Mouse (Mus musculus) heart, postnatal 25 days (tissue): Measurements from ENCODE around the gene Hipk2. TPM values are rescaled to one million over a fixed set of nuclear protein-coding genes. Genes with fewer than 3 reads are reported as not detected.

Experiments
- DNase-seq: peaks from one replicate; pipeline ENCODE4 v3.0.0; 2022; ENCODE audit warnings: low spot score
- intact Hi-C: fragments of 180-260 bp; cut with DNase I; formaldehyde crosslinking; loops from one replicate; pipeline ENCODE4 v1.15.1; 2025
- total RNA-seq, 2 experiments: library from RNA; stranded (reverse); gene quantifications; 2 replicates each; pipeline ENCODE4 v1.2.3; 2021

Hipk2 gene
- 10 to 100 TPM; 97.0 to 99.4 TPM for total RNA-seq

- DNase-seq, result peak; percentile 70
- intact Hi-C loops, result loop anchor here (2.0 to 10.0 kb wide), 2 partner anchors 35 to 341 kb away; partner anchors contain the start of gene Fmc1
These were observed at the start of gene Hipk2 for GRCm38 (mm10) chr6:38876071-38876911. Gene Hipk2, minus strand, starts transcription at chr6:38876165.

GRCm38 (mm10) chr6:38925719-38926118, 49.8 kb upstream of the Hipk2 start:
- intact Hi-C loops, result no loop called here
- DNase-seq, result no peak

- intact Hi-C loops, result no loop called here
- no peak for DNase-seq
These were observed 48.2 kb upstream of the Hipk2 start for GRCm38 (mm10) chr6:38923870-38924817.

DNA sequence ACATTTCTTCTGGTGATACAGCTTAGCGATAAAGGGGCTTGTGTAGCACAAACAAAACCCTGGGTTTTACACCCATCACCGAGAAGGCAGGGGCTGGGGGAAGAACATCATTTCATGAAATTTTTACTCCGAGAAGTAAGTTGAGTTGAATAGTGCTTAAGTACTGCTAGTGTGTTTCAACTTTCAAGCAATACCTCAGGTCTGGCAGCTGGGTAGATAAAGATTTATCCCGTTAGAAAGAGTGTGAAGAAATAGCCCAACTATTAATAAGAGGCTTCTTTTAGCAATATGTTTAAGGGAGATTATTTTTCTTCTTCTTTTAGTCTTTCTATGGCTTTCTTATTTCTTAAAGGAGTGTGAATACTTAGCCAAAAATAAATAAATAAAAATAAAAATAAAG, 47.5 kb upstream of the Hipk2 start:
- DNase-seq, result no peak
- intact Hi-C loops, result no loop called here

GRCm38 (mm10) chr6:38922517-38922916, 46.6 kb upstream of the Hipk2 start:
- no peak for DNase-seq
- intact Hi-C loops, result no loop called here

- intact Hi-C loops, result no loop called here
- DNase-seq, result no peak
These were observed 45.8 kb upstream of the Hipk2 start for GRCm38 (mm10) chr6:38921810-38922116.

GRCm38 (mm10) chr6:38921095-38921809, 45.3 kb upstream of the Hipk2 start:
- intact Hi-C loops, result no loop called here
- no peak for DNase-seq

DNA sequence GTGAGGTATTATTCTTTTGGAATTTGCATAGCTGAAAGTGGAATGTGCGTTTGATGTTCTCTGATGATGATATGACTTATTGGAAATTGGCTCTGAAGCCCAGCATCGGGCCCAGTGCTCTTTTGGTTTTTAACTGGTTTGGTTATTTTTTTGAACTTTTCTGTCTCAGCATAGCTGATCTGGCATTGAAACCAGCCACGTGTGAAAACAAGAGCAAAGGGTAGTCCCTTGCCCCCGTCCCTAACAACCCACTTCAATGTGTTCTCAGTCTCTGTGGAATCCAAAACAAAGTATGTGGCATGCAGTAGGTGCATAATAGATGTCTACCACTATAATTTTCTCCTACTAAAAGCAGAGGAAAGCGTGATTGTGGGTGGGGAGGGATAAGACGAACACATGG, 44.2 kb upstream of the Hipk2 start:
- intact Hi-C loops, result no loop called here
- DNase-seq, result no peak

DNA sequence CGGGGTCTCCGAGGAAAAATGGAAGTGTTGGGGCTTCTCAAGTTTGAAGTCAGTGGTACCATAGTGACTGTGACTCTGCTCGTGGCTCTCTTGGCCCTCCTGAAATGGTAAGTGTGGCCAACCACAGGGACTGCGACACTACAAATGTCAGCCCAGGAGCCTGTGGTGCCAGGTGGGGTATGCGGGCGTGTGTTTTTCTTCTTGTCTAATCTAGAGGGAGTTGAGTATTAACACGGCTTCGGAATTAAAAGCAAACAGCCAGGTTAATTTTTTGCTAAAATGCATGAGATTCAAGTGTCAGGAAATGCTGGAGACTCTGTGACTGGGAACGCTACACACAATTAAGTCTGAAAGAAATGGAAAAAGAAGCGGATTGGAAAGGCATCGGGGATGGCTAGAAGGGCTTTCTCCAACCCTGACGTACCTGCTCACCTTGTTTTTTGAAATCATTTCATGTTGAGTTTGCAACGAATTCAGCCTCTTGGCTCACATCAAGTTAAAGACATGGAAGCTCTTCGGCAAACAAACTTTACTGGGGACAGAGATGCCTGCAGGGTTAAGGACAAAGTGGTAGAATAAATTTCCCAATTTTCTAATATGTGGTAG, 43.3 kb upstream of the Hipk2 start:
- no peak for DNase-seq
- intact Hi-C loops, result no loop called here

DNA sequence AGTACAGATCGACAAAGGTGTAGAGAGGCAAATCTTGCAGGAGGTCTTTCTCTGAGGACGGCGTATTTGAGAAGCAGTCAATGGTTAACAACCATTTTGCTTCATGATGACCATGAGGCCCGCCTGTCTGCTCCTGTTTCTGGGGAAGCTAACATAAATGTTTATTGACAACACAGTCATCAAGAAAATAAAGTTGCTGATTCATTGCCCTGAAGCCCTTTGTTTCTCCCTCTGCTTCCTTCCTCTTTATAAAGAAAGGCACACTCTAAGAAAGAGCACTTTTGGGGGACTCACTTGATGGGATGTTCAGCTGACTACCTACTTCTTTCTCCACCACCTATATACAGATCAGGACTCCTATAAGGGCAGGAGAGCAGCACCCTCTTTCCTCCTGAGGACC, 42.8 kb upstream of the Hipk2 start:
- DNase-seq, result no peak
- intact Hi-C loops, result no loop called here

DNA sequence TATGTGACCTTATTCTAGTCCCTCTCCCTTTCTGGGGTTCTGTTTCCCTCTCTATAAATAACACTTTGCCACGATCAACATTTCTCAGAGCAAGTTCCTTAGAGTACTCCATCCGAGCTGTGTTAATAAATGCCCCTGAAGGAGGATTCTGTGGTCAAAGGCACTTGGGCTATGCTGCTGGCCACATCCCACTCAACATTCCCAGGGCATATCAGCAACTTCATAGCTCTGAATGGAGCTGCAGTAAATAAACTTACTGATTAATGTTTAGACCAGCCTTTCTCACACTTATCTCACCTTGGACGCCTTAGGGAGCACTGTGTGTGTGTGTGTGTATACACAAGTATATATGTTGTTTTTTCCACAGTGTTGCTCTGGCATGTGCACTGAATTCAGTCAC, 41.5 kb upstream of the Hipk2 start:
- DNase-seq, result no peak
- intact Hi-C loops, result no loop called here

DNA sequence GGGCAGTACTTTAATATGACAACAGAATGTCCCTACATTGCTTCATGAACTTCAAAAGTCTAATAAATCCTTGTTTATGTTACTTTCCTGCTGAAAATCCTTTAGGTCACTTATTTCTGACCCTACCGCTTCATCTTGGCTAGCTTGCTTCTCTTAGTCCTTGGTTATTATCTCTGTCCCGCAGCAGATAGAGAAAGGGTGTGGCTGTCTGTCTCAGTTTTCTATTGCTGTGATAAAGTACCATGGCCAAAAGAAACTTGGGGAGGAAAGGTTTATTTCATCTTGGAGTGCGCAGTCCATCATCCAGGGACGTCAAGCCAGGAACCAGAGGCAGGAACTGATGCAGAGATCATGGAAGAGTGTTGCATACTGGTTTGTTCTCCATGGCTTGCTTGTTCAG, 40.6 kb upstream of the Hipk2 start:
- intact Hi-C loops, result no loop called here

DNA sequence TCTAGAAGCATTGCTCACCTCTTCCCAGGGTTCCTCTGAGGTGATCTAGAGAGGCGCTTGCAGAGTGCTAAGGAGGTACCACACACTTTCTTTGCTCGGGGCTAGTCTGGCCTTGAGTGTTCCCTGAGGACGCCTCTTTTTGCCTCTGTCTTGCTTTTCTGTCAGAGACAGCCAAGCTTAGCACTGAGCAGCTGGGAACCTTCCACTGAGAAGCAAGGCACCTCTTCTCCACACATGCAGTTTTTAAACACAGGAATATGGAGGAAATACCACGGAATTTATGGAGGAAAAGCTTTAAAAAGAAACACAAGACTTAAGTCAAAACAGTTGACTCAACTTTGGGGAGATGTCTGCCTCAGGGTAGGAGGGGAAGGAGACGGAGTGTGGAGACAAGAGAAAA, 39.8 kb upstream of the Hipk2 start:
- intact Hi-C loops, result no loop called here
- no peak for DNase-seq

More for the DNA sequence above, 40.6 kb upstream of the Hipk2 start:
- DNase-seq, result no peak

DNA sequence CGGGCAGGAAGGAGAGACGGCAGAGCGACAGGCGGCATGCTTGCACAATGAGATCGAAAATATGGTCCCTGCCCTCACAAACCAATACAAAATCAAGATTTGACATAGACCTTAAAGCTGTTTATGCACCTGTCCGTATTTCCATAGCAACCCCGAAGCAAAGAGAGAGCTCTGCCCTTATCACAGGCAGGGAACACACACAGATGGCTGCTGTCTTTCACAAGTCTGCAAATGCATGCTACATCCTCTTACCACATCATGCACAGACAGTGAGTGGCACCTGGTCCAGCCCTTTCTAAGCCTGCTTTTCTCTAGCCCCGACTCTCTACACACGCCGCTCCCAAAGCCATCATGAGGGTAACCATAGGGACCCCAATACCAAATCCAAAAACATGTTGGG, 38.2 kb upstream of the Hipk2 start:
- no peak for DNase-seq
- intact Hi-C loops, result loop anchor here (5.0 kb wide), 1 partner anchor 153 kb away; no protein-coding TSS in a partner anchor

DNA sequence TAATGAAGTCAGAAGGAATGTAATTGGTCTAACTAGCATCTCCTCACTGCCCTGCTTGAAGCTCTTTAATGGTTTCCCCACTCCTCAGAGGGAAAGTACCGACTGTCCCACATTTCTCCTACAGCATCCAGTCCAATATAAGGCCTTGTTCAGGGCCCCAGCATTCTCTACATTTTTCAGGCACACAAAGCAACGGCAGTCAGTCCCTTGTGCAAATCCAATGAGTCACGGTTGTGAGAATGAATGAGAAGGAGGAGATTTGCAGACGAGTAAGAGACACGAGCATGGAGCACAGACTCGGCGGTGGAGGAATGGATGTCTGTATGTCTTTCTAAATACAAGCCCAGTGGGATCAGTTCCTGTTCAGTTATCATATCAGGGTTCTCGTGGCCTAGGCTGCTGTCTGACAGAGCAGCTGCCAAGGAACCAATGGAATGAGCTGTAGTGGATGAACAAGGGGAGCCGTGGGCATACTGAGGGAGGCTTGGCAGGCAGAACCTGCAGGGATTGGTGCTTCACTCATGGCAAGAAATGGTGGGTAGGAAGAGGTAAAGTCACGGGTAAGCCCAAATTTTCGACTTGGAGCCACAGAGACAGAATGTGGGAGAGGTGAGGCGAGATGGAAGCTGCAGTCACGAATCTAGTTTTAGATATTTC, 37.5 kb upstream of the Hipk2 start:
- intact Hi-C loops, result loop anchor here (5.0 kb wide), 1 partner anchor 154 kb away; no protein-coding TSS in a partner anchor
- no peak for DNase-seq

GRCm38 (mm10) chr6:38912845-38913244, 36.9 kb upstream of the Hipk2 start:
- intact Hi-C loops, result loop anchor here (5.0 kb wide), 1 partner anchor 154 kb away; no protein-coding TSS in a partner anchor
- DNase-seq, result no peak

GRCm38 (mm10) chr6:38912121-38912660, 36.2 kb upstream of the Hipk2 start:
- no peak for DNase-seq
- intact Hi-C loops, result loop anchor here (5.0 kb wide), 1 partner anchor 155 kb away; no protein-coding TSS in a partner anchor

DNA sequence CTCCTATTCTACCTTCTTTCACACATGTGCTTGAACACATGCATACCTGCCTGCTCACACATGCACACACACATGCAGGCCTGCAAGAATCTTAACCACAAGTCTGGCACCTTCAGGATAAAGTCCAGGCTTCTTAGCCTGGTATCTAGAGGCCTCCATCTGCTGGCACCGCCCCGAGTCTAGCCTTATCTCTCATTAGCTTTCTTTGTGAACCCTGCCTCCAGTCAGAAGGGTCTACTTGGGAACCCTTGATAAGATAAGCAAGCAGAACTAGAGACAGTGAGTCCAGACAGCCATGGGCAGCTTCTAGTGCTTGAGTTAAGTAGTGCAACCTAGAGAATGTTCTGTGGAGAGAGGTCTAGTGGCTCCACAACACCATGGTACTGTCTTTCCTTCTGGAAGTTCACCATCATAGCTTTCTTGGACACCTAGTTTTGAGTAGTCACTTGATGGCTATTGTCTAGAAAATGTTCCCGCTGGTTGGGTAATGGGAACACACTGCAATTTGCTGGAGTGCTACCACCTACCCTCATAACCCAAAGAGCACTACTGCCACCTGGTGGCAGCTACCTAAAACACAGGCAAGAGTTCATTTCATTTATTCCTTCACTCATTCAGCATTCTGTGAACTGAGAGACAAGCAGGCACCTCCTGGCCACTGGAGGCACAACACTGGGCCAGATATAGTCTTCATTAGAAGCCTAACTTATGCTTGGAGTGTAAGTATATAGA, 35.0 kb upstream of the Hipk2 start:
- DNase-seq, result peak; percentile 14
- intact Hi-C loops, result loop anchor here (1.0 to 5.0 kb wide), 4 partner anchors 34 to 260 kb away; partner anchors contain the start of gene Hipk2
